In the genomic region with DNA sequence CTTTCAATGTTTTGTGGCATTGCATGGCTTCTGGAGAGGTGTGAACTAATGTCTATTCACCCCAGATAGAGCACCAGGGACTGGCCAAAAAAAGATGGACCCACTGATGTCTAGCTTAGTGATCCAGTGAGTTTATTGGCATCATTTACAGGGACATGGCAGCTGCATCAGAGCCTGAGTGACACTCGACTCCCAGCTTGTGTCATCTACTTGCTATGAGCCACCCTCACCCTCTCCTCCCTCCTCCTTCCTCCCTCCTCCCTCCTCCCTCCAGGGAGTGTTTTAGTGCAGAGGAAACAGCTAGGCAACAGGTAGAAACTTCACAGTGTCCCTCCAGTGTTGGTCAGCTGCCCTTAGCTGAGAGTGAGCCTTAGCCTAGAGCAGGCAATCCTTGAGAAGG, we compare ENCODE assay signal across 25 mouse cellular contexts.
"Had no signal": no experiment of that assay in that cellular context is flagged by ENCODE, and none has a peak within 500 bp of the region (broad histone marks: within the 10 kb centered on the region; RNA-seq: fewer than 3 reads in every experiment).

No protein-coding gene starts in this region.

- H3K27me3 ChIP-seq: embryonic facial prominence, embryonic 12.5 days; embryonic facial prominence, embryonic 13.5 days; embryonic facial prominence, embryonic 15.5 days; forebrain, embryonic 12.5 days; forebrain, embryonic 13.5 days; forebrain, embryonic 15.5 days had no signal

- H3K4me2 ChIP-seq: embryonic facial prominence, embryonic 12.5 days; embryonic facial prominence, embryonic 13.5 days; embryonic facial prominence, embryonic 15.5 days; forebrain, embryonic 12.5 days; forebrain, embryonic 13.5 days; forebrain, embryonic 15.5 days had no signal

- H3K27ac ChIP-seq: embryonic facial prominence, embryonic 10.5 days; embryonic facial prominence, embryonic 12.5 days; embryonic facial prominence, embryonic 13.5 days; embryonic facial prominence, embryonic 15.5 days; forebrain, embryonic 10.5 days; forebrain, embryonic 12.5 days; forebrain, embryonic 13.5 days; forebrain, embryonic 15.5 days; heart, adult 2 months; heart, embryonic 10.5 days had no signal

- DNase-seq: cerebellum, adult 2 months; cerebellum, adult 8-10 months; cerebellum, adult 9-10 months; cerebellum, adult 9-11 months; cerebellum, postnatal 10 days; cerebellum, postnatal 14 days; cerebellum, postnatal 25 days; cerebellum, postnatal 36 days; embryo, embryonic 11 days; forebrain, postnatal 0 days; gastrocnemius, postnatal 10 days; gastrocnemius, postnatal 14 days; heart, adult 11 months; heart, adult 18-20 months; heart, adult 2 months had no signal

- H3K4me3 ChIP-seq: embryonic facial prominence, embryonic 10.5 days; embryonic facial prominence, embryonic 12.5 days; embryonic facial prominence, embryonic 13.5 days; embryonic facial prominence, embryonic 15.5 days; erythroblast, embryonic 14.5 days; forebrain, embryonic 10.5 days; forebrain, embryonic 12.5 days; forebrain, embryonic 13.5 days; forebrain, embryonic 15.5 days; heart, adult 2 months; heart, embryonic 10.5 days had no signal

- H3K36me3 ChIP-seq: embryonic facial prominence, embryonic 10.5 days; embryonic facial prominence, embryonic 12.5 days; embryonic facial prominence, embryonic 13.5 days; embryonic facial prominence, embryonic 15.5 days; forebrain, embryonic 10.5 days; forebrain, embryonic 12.5 days; forebrain, embryonic 15.5 days; heart, embryonic 10.5 days had no signal
